Mouse (Mus musculus) Patski (cell line): ENCODE data around the gene Stx8. TPM values are rescaled to one million over a fixed set of nuclear protein-coding genes. Genes with fewer than 3 reads are reported as not detected.

ENCODE experiments used
- ATAC-seq: fragments of 100-300 bp; one replicate; pipeline ENCODE4 v1.8.0; 2021
- CTCF ChIA-PET: fragments of 350-600 bp; sonication (Branson Sonifier 250); formaldehyde crosslinking; loops from one replicate; lab custom pipeline; 2022; ENCODE audit warnings: inconsistent platforms; lab: Charles Lee
- POLR2A ChIA-PET: fragments of 350-600 bp; sonication (Branson Sonifier 250); formaldehyde crosslinking; loops from one replicate; lab custom pipeline; 2022; ENCODE audit warnings: antibody characterized with exemption, inconsistent platforms; lab: Charles Lee
- DNase-seq: peaks from one replicate; pipeline ENCODE4 v3.0.0-alpha.2; 2011; ENCODE audit warnings: low read depth, low spot score
- H3K27me3 ChIP-seq: fragments of 371-371 bp; one replicate; pipeline ENCODE4 v1.5.1; 2021
- CTCF ChIP-seq: fragments of 100-300 bp; IDR thresholded peaks from one replicate; pipeline ENCODE4 v1.5.1; 2021
- in situ Hi-C: fragments of 300-500 bp; cut with MboI; formaldehyde crosslinking; loops from 3 replicates; pipeline ENCODE4 v1.11.1; 2018; ENCODE audit warnings: low pct_unique_long_range_greater_than_20kb, mixed read lengths
- polyA plus RNA-seq: library from polyadenylated mRNA; unstranded; gene quantifications from one replicate; pipeline ENCODE4 v1.2.3, GENCODE M21; 2021

The Stx8 gene
- polyA plus RNA-seq, 1 experiment from 2014 or later: 64.8 TPM

GRCm38 (mm10) chr11:68033331-68033926 is 67.4 kb downstream of the Stx8 start:
- ChIA-PET POLR2A (no interaction called here), CTCF (interaction anchor here (1.0 kb wide), 1 partner anchor 13 kb away, joined by 3 read pairs; no protein-coding TSS in a partner anchor)

GRCm38 (mm10) chr11:68034422-68034821 is 68.4 kb downstream of the Stx8 start:
- no peak for ATAC-seq
- in situ Hi-C loops: no loop called here

More at GRCm38 (mm10) chr11:68033331-68033926, 67.4 kb downstream of the Stx8 start:
- no peaks in the 10 kb centered on the region for H3K27me3 ChIP-seq
- in situ Hi-C loops: no loop called here
- no peak for TF ChIP-seq CTCF
- ATAC-seq (no peak), DNase-seq (no peak)

GRCm38 (mm10) chr11:68035303-68035891 is 69.4 kb downstream of the Stx8 start:
- ChIA-PET POLR2A (interaction anchor here (0.5 kb wide), 1 partner anchor 650 kb away, joined by 3 read pairs; no protein-coding TSS in a partner anchor), CTCF (interaction anchor here (1.7 kb wide), 1 partner anchor 43 kb away, joined by 5 read pairs; no protein-coding TSS in a partner anchor)
- DNase-seq: no peak
- no peaks in the 10 kb centered on the region for H3K27me3 ChIP-seq
- no peak for ATAC-seq
- in situ Hi-C loops: no loop called here
- TF ChIP-seq CTCF: no peak

More at GRCm38 (mm10) chr11:68034422-68034821, 68.4 kb downstream of the Stx8 start:
- no peak for DNase-seq
- TF ChIP-seq CTCF: no peak
- ChIA-PET POLR2A (no interaction called here), CTCF (no interaction called here)
- no peaks in the 10 kb centered on the region for H3K27me3 ChIP-seq

- no peaks in the 10 kb centered on the region for H3K27me3 ChIP-seq
- in situ Hi-C loops: no loop called here
- ATAC-seq (no peak), DNase-seq (no peak)
- ChIA-PET POLR2A (no interaction called here), CTCF (interaction anchor here (1.0 to 1.7 kb wide), 2 partner anchors 11 to 42 kb away, joined by 3 to 5 read pairs; no protein-coding TSS in a partner anchor)
- TF ChIP-seq CTCF: no peak
Observed at GRCm38 (mm10) chr11:68036133-68036959, 70.4 kb downstream of the Stx8 start.

DNA sequence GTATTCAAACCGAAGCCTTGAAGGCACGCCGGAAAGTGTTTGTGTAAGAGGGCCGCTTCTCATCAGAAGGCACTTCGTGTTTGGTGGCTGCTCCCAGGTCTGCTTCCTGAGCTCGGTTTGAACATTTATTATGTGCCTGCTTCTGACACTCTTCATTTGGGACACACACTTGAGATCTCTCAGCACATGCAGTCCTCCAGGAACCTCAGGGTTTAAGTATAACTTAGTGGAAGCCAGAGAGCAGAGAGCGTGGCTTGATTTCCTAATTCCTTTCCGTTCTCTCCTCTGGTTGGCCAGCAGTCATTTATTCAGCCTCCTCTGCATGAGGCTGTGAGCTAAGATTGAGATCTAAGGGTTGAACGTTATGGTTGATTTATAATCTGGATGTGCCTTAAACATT is 71.1 kb downstream of the Stx8 start:
- ATAC-seq (no peak), DNase-seq (no peak)
- TF ChIP-seq CTCF: no peak
- no peaks in the 10 kb centered on the region for H3K27me3 ChIP-seq
- in situ Hi-C loops: no loop called here
- CTCF ChIA-PET: interaction anchor here (1.0 to 1.7 kb wide), 2 partner anchors 10 to 41 kb away, joined by 3 to 5 read pairs; no protein-coding TSS in a partner anchor
- POLR2A ChIA-PET: no interaction called here

GRCm38 (mm10) chr11:68038101-68038500 is 72.1 kb downstream of the Stx8 start:
- in situ Hi-C loops: no loop called here
- ATAC-seq (no peak), DNase-seq (no peak)
- CTCF ChIA-PET: interaction anchor here (1.3 to 1.7 kb wide), 2 partner anchors 12 to 19 kb away, joined by 3 read pairs; no protein-coding TSS in a partner anchor
- H3K27me3 ChIP-seq: no peaks in the 10 kb centered on the region
- no peak for TF ChIP-seq CTCF
- POLR2A ChIA-PET: no interaction called here

DNA sequence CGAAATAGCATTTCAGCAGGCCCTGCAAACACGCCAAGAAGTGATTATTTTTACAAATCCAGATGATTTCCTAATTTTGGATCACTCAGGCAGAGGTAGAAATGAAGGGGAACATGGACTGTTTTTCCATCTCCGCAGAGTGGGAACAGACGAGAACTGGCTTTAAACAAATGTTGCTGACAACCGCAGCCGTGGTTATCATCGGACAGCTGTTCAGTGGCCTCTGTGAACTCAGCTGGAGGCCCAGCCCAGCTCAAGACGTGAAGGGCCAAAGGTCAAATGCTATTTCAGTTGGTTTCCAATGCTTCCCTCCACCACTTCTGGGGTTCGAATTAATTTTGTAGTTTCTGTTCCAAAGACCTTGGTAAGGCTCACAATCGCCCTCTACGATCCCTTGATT is 78.2 kb downstream of the Stx8 start:
- ATAC-seq (no peak), DNase-seq (no peak)

DNA sequence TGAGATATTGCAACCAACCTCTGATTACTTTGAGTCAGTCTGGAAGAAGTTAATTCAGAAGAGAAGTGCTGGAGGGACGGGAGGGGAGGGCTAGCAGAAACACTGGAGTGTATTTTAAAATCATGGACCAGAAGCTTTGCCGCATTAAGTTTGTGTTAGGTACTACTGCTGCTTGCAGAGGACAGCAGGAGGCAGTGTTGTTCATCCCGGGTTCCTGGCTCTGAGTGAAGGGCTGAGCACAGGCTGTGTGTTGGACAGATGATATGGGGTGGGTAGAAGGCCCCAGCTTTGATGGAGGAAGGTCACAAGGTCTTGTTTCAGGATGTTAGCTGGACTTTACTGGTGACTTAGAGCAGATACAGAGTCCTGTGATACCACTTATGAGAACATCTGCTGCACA is 80.9 kb downstream of the Stx8 start:
- H3K27me3 ChIP-seq: no peaks in the 10 kb centered on the region
- in situ Hi-C loops: no loop called here
- peak; percentile 50 for TF ChIP-seq CTCF
- DNase-seq (no peak), ATAC-seq (no peak)
- ChIA-PET POLR2A (no interaction called here), CTCF (interaction anchor here (1.0 to 1.1 kb wide), 2 partner anchors 10 to 11 kb away, joined by 3 read pairs; no protein-coding TSS in a partner anchor)

More for the DNA sequence above, 78.2 kb downstream of the Stx8 start:
- CTCF ChIA-PET: no interaction called here
- H3K27me3 ChIP-seq: no peaks in the 10 kb centered on the region
- in situ Hi-C loops: no loop called here
- POLR2A ChIA-PET: interaction anchor here (0.6 kb wide), 1 partner anchor 93 kb away, joined by 3 read pairs; no protein-coding TSS in a partner anchor
- TF ChIP-seq CTCF: no peak

DNA sequence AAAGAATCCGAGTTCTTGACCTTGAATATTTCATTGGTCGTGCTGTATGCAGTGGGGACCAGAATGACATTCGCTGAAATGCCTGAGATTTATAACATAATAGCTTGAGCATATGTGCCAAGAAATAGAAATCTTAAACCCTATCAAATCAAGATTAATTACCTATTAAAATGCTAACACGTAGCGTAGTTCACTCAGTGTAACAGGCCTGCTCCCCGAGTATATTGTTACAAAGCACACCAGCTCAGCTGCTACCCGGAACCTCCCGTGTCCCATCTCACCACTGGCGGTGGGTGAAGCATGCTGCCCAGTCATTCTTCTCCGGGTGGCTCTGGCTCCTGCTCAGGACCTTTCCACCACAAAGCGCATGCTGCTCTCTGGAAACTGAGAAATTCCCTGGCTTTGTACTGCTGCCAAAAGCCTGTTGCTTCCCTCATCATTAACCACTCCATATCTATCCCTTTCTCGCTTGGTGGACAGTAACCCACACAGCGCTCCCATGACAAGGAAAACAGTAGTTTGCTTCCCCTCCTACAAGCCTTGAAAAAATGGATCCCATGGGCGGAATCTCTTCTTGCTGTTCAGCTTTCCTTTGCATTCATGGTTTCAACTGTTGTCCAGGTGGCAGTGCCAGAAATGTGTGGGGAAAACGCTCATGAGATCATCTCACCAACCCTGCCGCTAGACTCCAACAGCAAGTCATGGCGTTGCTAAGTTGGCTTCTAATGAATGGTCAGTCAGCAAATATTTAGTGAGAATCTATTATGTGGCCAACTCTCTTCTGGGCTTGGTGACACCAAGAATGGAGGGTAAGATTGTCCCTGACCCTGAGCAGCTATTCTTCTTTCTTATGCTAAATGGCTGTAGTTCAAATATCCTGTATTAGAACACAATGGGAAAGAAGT is 83.5 kb downstream of the Stx8 start:
- ATAC-seq (no peak), DNase-seq (no peak)
- in situ Hi-C loops: no loop called here
- H3K27me3 ChIP-seq: no peaks in the 10 kb centered on the region
- TF ChIP-seq CTCF: no peak
- ChIA-PET POLR2A (no interaction called here), CTCF (interaction anchor here (1.4 kb wide), 1 partner anchor 27 kb away, joined by 3 read pairs; no protein-coding TSS in a partner anchor)
